In the genomic region with DNA sequence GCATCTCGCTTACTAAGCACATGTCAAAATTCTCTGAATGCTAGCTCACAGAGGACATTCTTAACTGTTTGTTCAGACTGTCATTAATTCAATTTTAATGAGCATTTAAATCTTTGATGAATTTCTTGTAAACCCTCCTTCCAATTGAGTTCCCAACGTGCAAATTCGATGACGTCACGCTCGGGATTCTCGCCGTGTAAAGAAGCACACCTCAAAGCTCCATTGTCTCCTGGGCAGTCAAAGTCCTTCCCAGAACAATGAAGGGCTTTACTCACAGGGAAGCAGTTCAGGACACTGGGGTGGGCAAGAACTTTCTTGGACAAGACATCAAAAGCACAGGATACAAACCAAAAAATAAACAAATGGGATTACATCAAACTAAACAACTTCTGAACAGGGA, we compare ENCODE assay signal across 22 mouse cellular contexts. TPM values are rescaled to one million over a fixed set of nuclear protein-coding genes. Genes with fewer than 3 reads are reported as not detected.
DNase-seq lines count a peak whose midpoint lies in the region; ATAC-seq and TF ChIP-seq lines count a peak whose summit lies in the region.
"Had no signal": no experiment of that assay in that cellular context is flagged by ENCODE, and none has a peak within 500 bp of the region (broad histone marks: within the 10 kb centered on the region; RNA-seq: fewer than 3 reads in every experiment).

No protein-coding gene starts in this region.

- intact Hi-C loops in gastrocnemius, adult 2 months (cut with DNase I), result no loop called here

- H3K9ac ChIP-seq in forebrain, postnatal 0 days, result no peak overlapping the region
- H3K9ac ChIP-seq in forebrain, embryonic 11.5 days (ENCODE audit: low read length), result no peak overlapping the region
- H3K9ac ChIP-seq: embryonic facial prominence, embryonic 12.5 days; heart, embryonic 13.5 days; limb, embryonic 12.5 days; liver, postnatal 0 days had no signal

- no peaks in the 10 kb centered on the region for H3K36me3 ChIP-seq in forebrain, embryonic 10.5 days (replicated peaks)
- no peaks in the 10 kb centered on the region for H3K36me3 ChIP-seq in forebrain, postnatal 0 days (ENCODE audit: insufficient read depth)
- H3K36me3 ChIP-seq in forebrain, embryonic 11.5 days (ENCODE audit: control insufficient read depth, insufficient read depth, low read length), result no peaks in the 10 kb centered on the region
- H3K36me3 ChIP-seq: embryonic facial prominence, embryonic 12.5 days; heart, embryonic 13.5 days; limb, embryonic 12.5 days had no signal

- no peak for DNase-seq in forebrain, embryonic 10.5 days (ENCODE audit: extremely low spot score, low spot score)
- DNase-seq in forebrain, postnatal 0 days, result no peak
- peak; percentile 48 for DNase-seq in lung, postnatal 10 days
- no peak for DNase-seq in lung, adult 2 months
- DNase-seq in forebrain, embryonic 11.5 days (ENCODE audit: low spot score), result peak; percentile 62
- peak; percentile 11 for DNase-seq in lung, postnatal 36 days
- no peak for DNase-seq in gastrocnemius, adult 2 months
- no peak for DNase-seq in frontal cortex, postnatal 36 days (ENCODE audit: low spot score in 2 of 2)
- DNase-seq: cerebellum, adult 11-12 months; cerebellum, postnatal 10 days; gastrocnemius, postnatal 10 days; heart, postnatal 14 days; kidney, adult 18-20 months; liver, postnatal 0 days; right cerebral cortex, postnatal 25 days; spleen, adult 18-20 months had no signal

- WGBS in forebrain, embryonic 10.5 days, result 24% methylated on average over 8 of the region's 8 CpGs
- WGBS in forebrain, postnatal 0 days, result 9% methylated on average over 8 of the region's 8 CpGs
- 37% methylated on average over 8 of the region's 8 CpGs for WGBS in lung, adult 2 months
- 13% methylated on average over 8 of the region's 8 CpGs for WGBS in forebrain, embryonic 11.5 days

- no peaks in the 10 kb centered on the region for H3K27me3 ChIP-seq in forebrain, embryonic 10.5 days (ENCODE audit: poor library complexity, severe bottlenecking)
- H3K27me3 ChIP-seq in forebrain, postnatal 0 days (ENCODE audit: insufficient read depth, low read length), result no peaks in the 10 kb centered on the region
- H3K27me3 ChIP-seq in forebrain, embryonic 11.5 days (ENCODE audit: control insufficient read depth, insufficient read depth, low read length), result no peaks in the 10 kb centered on the region
- H3K27me3 ChIP-seq: embryonic facial prominence, embryonic 12.5 days had no signal

- TF ChIP-seq CTCF in forebrain, postnatal 0 days (IDR thresholded peaks at IDR 0.05; ENCODE audit: low read depth), result no peak
- TF ChIP-seq CTCF in lung, adult 2 months (IDR thresholded peaks at IDR 0.05; ENCODE audit: insufficient read depth, low read length), result no peak
- TF ChIP-seq CTCF in gastrocnemius, adult 2 months (IDR thresholded peaks at IDR 0.05), result no peak

- H3K4me1 ChIP-seq in forebrain, embryonic 10.5 days, result peaks cover 24% of the 10 kb centered on the region
- H3K4me1 ChIP-seq in forebrain, postnatal 0 days (ENCODE audit: insufficient read depth), result peaks cover 13% of the 10 kb centered on the region
- H3K4me1 ChIP-seq in lung, adult 2 months (ENCODE audit: control insufficient read depth, insufficient read depth, low read length), result 0 out of 2 replicates have a peak, but pooled peaks cover 2% of the 10 kb centered on the region
- H3K4me1 ChIP-seq in forebrain, embryonic 11.5 days (replicated peaks; ENCODE audit: control insufficient read depth, insufficient read depth, low read length), result peaks cover 3% of the 10 kb centered on the region; the same call in 1 of the 2 replicates
- H3K4me1 ChIP-seq: embryonic facial prominence, embryonic 12.5 days; heart, embryonic 13.5 days had no signal

- no peak overlapping the region for H3K4me2 ChIP-seq in forebrain, postnatal 0 days (ENCODE audit: low read depth)
- H3K4me2 ChIP-seq in forebrain, embryonic 11.5 days (ENCODE audit: low read depth, low read length, severe bottlenecking), result no peak overlapping the region
- H3K4me2 ChIP-seq: embryonic facial prominence, embryonic 12.5 days; heart, embryonic 13.5 days; limb, embryonic 12.5 days; liver, embryonic 11.5 days; midbrain, embryonic 11.5 days had no signal

- peak overlapping the region; percentile 44; the same call in 1 of the 2 replicates for H3K27ac ChIP-seq in forebrain, embryonic 10.5 days
- H3K27ac ChIP-seq in forebrain, postnatal 0 days (ENCODE audit: low read depth, low read length), result no peak overlapping the region
- no peak overlapping the region for H3K27ac ChIP-seq in forebrain, embryonic 11.5 days (ENCODE audit: low read depth, low read length)
- no peak overlapping the region for H3K27ac ChIP-seq in gastrocnemius, adult 2 months
- H3K27ac ChIP-seq: embryonic facial prominence, embryonic 12.5 days; heart, embryonic 13.5 days; kidney, postnatal 0 days; limb, embryonic 12.5 days had no signal

- no peaks in the 10 kb centered on the region for H3K9me3 ChIP-seq in forebrain, embryonic 10.5 days
- H3K9me3 ChIP-seq in forebrain, postnatal 0 days (ENCODE audit: low read length), result no peaks in the 10 kb centered on the region
- H3K9me3 ChIP-seq in forebrain, embryonic 11.5 days (ENCODE audit: control insufficient read depth, low read length), result no peaks in the 10 kb centered on the region
- H3K9me3 ChIP-seq: embryonic facial prominence, embryonic 12.5 days; heart, embryonic 13.5 days; limb, embryonic 12.5 days had no signal

- TF ChIP-seq POLR2A in lung, adult 2 months (IDR thresholded peaks at IDR 0.05; ENCODE audit: borderline replicate concordance, extremely low read depth, low read depth, low read length), result no peak

- H3K4me3 ChIP-seq in forebrain, embryonic 10.5 days, result no peak overlapping the region
- H3K4me3 ChIP-seq in forebrain, postnatal 0 days (ENCODE audit: low read depth, low read length), result no peak overlapping the region
- no peak overlapping the region for H3K4me3 ChIP-seq in lung, adult 2 months (replicated peaks; ENCODE audit: extremely low read depth, low read depth, low read length)
- H3K4me3 ChIP-seq in forebrain, embryonic 11.5 days (ENCODE audit: low read depth, low read length), result no peak overlapping the region
- no peak overlapping the region for H3K4me3 ChIP-seq in gastrocnemius, adult 2 months
- H3K4me3 ChIP-seq: embryonic facial prominence, embryonic 12.5 days; heart, embryonic 13.5 days; limb, embryonic 12.5 days had no signal

- no peak; the same call in 1 of the 2 replicates for ATAC-seq in forebrain, postnatal 0 days
- no peak; the same call in 1 of the 2 replicates for ATAC-seq in forebrain, embryonic 11.5 days (replicated peaks; ENCODE audit: low FRiP score)
- ATAC-seq: liver, postnatal 0 days had no signal

RNA-seq across cellular contexts. Expression of a gene that starts 10.7 kb away (rescaled TPM):
- polyA plus RNA-seq in forebrain, embryonic 10.5 days (2016; fragmentation: Nextera tagmentation; extraction: Ambion mirVana), result 27.8 and 29.8 TPM in 2 replicates
- total RNA-seq in forebrain, postnatal 0 days (2014; rRNA removed), result 41.2 and 64.4 TPM in 2 replicates
- polyA plus RNA-seq in forebrain, postnatal 0 days (2015; fragmentation: Nextera tagmentation; extraction: Ambion mirVana), result 11.6 and 15.8 TPM in 2 replicates
- 58.9 and 64.8 TPM in 2 replicates for polyA plus RNA-seq in lung, adult 2 months (2012; rRNA removed)
- polyA plus RNA-seq in forebrain, embryonic 11.5 days (2014; fragmentation: Nextera tagmentation; extraction: Ambion mirVana), result 28.3 and 30.3 TPM in 2 replicates
- 10 to 100 TPM; 21.1 to 23.8 TPM for total RNA-seq in gastrocnemius, adult 2 months (2021)

Comparison
In these comparisons a context has a peak if more than half of its experiments do, and no peak if none do; other contexts are left out.
1. DNase-seq: peak in lung, postnatal 10 days (single experiment), forebrain, embryonic 11.5 days (single experiment) and lung, postnatal 36 days (single experiment); none in forebrain, embryonic 10.5 days (single experiment), forebrain, postnatal 0 days (single experiment), lung, adult 2 months (single experiment), gastrocnemius, adult 2 months (single experiment) and frontal cortex, postnatal 36 days (0 of 2).